Mouse (Mus musculus): ENCODE data around the gene Gm28230. TPM values are rescaled to one million over a fixed set of nuclear protein-coding genes. Genes with fewer than 3 reads are reported as not detected.
A peak's percentile ranks its signal among the peaks of the same experiment; 100 is the strongest.

Gene Gm28230
- total and polyA plus RNA-seq, 3 experiments = not detected

GRCm38 (mm10) chr2:74704999-74705466 lies 21.5 kb upstream of the Gm28230 start:
- Histone ChIP-seq H3K79me2 (ENCODE audit: control insufficient read depth, insufficient read depth, low read length, poor library complexity) (peaks cover 6% of the 10 kb centered on the region; the same call in 1 of the 2 replicates), H3K9me3 (replicated peaks; ENCODE audit: insufficient read depth, low read length) (no peaks in the 10 kb centered on the region), H3K4me1 (ENCODE audit: control insufficient read depth in 1 of 2, insufficient read depth in 2 of 2, low read length in 2 of 2) (no peaks in the 10 kb centered on the region; a peak in 2 of 4 replicates), H3K4me3 (ENCODE audit: control insufficient read depth in 1 of 2, insufficient read depth in 1 of 2, low read depth in 2 of 2, low read length in 2 of 2) (peak overlapping the region; percentile 52 to 58; a peak in 3 of 4 replicates), H3K27ac (ENCODE audit: control insufficient read depth, low read depth, low read length) (peak overlapping the region; percentile 48), H3K27me3 (ENCODE audit: control insufficient read depth in 1 of 2, insufficient read depth in 2 of 2, low read length in 2 of 2) (no peaks in the 10 kb centered on the region), H3K9ac (ENCODE audit: control insufficient read depth, low read depth, low read length, poor library complexity, severe bottlenecking) (peak overlapping the region; percentile 84), H3K36me3 (ENCODE audit: control insufficient read depth in 1 of 2, insufficient read depth in 2 of 2, low read length in 2 of 2) (peaks cover 0 to 2% of the 10 kb centered on the region in 2 experiments; a peak in 1 of 4 replicates)
- TF ChIP-seq POLR2A (IDR thresholded peaks at IDR 0.05; ENCODE audit: control insufficient read depth in 1 of 2, insufficient read depth in 1 of 2, low read depth in 1 of 2, low read length in 2 of 2, poor library complexity in 1 of 2) (peak in 1 of 2 experiments; percentile 52; a peak in 1 of 4 replicates), NELFE (IDR thresholded peaks at IDR 0.05; ENCODE audit: low read depth, low read length) (no peak)
- DNase-seq (ENCODE audit: low read depth, low spot score) = no peak

- no peak overlapping the region for H3K27ac ChIP-seq (ENCODE audit: control insufficient read depth, low read depth, low read length)
- H3K9ac ChIP-seq (ENCODE audit: control insufficient read depth, low read depth, low read length, poor library complexity, severe bottlenecking) = peak overlapping the region; percentile 84
- H3K4me1 ChIP-seq (ENCODE audit: control insufficient read depth in 1 of 2, insufficient read depth in 2 of 2, low read length in 2 of 2) = no peaks in the 10 kb centered on the region; a peak in 2 of 4 replicates
- H3K27me3 ChIP-seq (ENCODE audit: control insufficient read depth in 1 of 2, insufficient read depth in 2 of 2, low read length in 2 of 2) = no peaks in the 10 kb centered on the region
- no peaks in the 10 kb centered on the region for H3K9me3 ChIP-seq (replicated peaks; ENCODE audit: insufficient read depth, low read length)
- peak overlapping the region; percentile 53 to 66 for H3K4me3 ChIP-seq (ENCODE audit: control insufficient read depth in 1 of 2, insufficient read depth in 1 of 2, low read depth in 2 of 2, low read length in 2 of 2)
- H3K36me3 ChIP-seq (ENCODE audit: control insufficient read depth in 1 of 2, insufficient read depth in 2 of 2, low read length in 2 of 2) = peaks cover 0 to 2% of the 10 kb centered on the region in 2 experiments; a peak in 1 of 4 replicates
- TF ChIP-seq MAX (IDR thresholded peaks at IDR 0.05; ENCODE audit: low read length) (no peak), ETS1 (IDR thresholded peaks at IDR 0.05; ENCODE audit: low read depth, low read length) (no peak), POLR2AphosphoS5 (IDR thresholded peaks at IDR 0.05; ENCODE audit: borderline replicate concordance, low read depth, low read length) (no peak), CHD1 (IDR thresholded peaks at IDR 0.05; ENCODE audit: low read depth, low read length) (no peak), MAZ (IDR thresholded peaks at IDR 0.05; ENCODE audit: low read depth, low read length) (no peak), ZKSCAN1 (IDR thresholded peaks at IDR 0.05; ENCODE audit: low read depth, low read length) (no peak), MXI1 (IDR thresholded peaks at IDR 0.05; ENCODE audit: low read depth, low read length) (peak; percentile 43; the same call in 1 of the 2 replicates)
- peak; percentile 62 for DNase-seq (ENCODE audit: low read depth, low spot score)
- peaks cover 6% of the 10 kb centered on the region; the same call in 1 of the 2 replicates for H3K79me2 ChIP-seq (ENCODE audit: control insufficient read depth, insufficient read depth, low read length, poor library complexity)
These were observed 20.9 kb upstream of the Gm28230 start for GRCm38 (mm10) chr2:74705467-74706089.

- H3K36me3 ChIP-seq (ENCODE audit: control insufficient read depth in 1 of 2, insufficient read depth in 2 of 2, low read length in 2 of 2) = peaks cover 0 to 2% of the 10 kb centered on the region in 2 experiments; a peak in 1 of 4 replicates
- DNase-seq (ENCODE audit: low read depth, low spot score) = no peak
- TF ChIP-seq CTCF (IDR thresholded peaks at IDR 0.05 in 2 of 3, conservative IDR thresholded peaks at IDR 0.05 in 1 of 3; ENCODE audit: control insufficient read depth in 1 of 3, insufficient read depth in 1 of 3, low read depth in 2 of 3, low read length in 3 of 3, poor library complexity in 1 of 3, severe bottlenecking in 1 of 3) (no peak), CHD1 (IDR thresholded peaks at IDR 0.05; ENCODE audit: low read depth, low read length) (no peak), EP300 (IDR thresholded peaks at IDR 0.05; ENCODE audit: low read depth in 1 of 2, low read length in 2 of 2) (no peak), ZNF384 (IDR thresholded peaks at IDR 0.05; ENCODE audit: low read depth, low read length) (no peak), MAX (IDR thresholded peaks at IDR 0.05; ENCODE audit: low read length) (no peak), ZC3H11A (IDR thresholded peaks at IDR 0.05; ENCODE audit: low read depth, low read length) (no peak), CHD2 (IDR thresholded peaks at IDR 0.05; ENCODE audit: low read length) (no peak)
- peak overlapping the region in 1 of 2 experiments; percentile 66; a peak in 3 of 4 replicates for H3K4me3 ChIP-seq (ENCODE audit: control insufficient read depth in 1 of 2, insufficient read depth in 1 of 2, low read depth in 2 of 2, low read length in 2 of 2)
- H3K9me3 ChIP-seq (replicated peaks; ENCODE audit: insufficient read depth, low read length) = no peaks in the 10 kb centered on the region
- H3K27ac ChIP-seq (ENCODE audit: control insufficient read depth, low read depth, low read length) = no peak overlapping the region
- H3K79me2 ChIP-seq (ENCODE audit: control insufficient read depth, insufficient read depth, low read length, poor library complexity) = peaks cover 6% of the 10 kb centered on the region; the same call in 1 of the 2 replicates
- peaks cover 0 to 1% of the 10 kb centered on the region in 2 experiments; a peak in 1 of 4 replicates for H3K27me3 ChIP-seq (ENCODE audit: control insufficient read depth in 1 of 2, insufficient read depth in 2 of 2, low read length in 2 of 2)
- H3K9ac ChIP-seq (ENCODE audit: control insufficient read depth, low read depth, low read length, poor library complexity, severe bottlenecking) = peak overlapping the region; percentile 84; the same call in 1 of the 2 replicates
- H3K4me1 ChIP-seq (ENCODE audit: control insufficient read depth in 1 of 2, insufficient read depth in 2 of 2, low read length in 2 of 2) = no peaks in the 10 kb centered on the region; a peak in 2 of 4 replicates
These were observed 20.1 kb upstream of the Gm28230 start for GRCm38 (mm10) chr2:74706393-74706960.
